Mouse (Mus musculus): ENCODE results near the gene C2cd5. TPM values are rescaled to one million over a fixed set of nuclear protein-coding genes. Genes with fewer than 3 reads are reported as not detected.
A peak's percentile ranks its signal among the peaks of the same experiment; 100 is the strongest.
"Not testable (repeated sequence)": the region's sequence is repeated elsewhere in the genome, so short reads cannot be mapped to it uniquely, and the experiment has no call there.

Gene C2cd5
- total and polyA plus RNA-seq, 3 experiments, result 19.1 to 22.3 (median 19.7) TPM

GRCm38 (mm10) chr6:142985561-142986238, 114.2 kb downstream of the C2cd5 start:
- in situ Hi-C loops (cut with MboI; ENCODE audit: low pct_ligation_motif_present, low pct_unique_long_range_greater_than_20kb, low sequenced_read_pairs); H3K36me3 ChIP-seq (replicated peaks in 1 of 2; ENCODE audit: control insufficient read depth in 1 of 2, insufficient read depth in 1 of 2, low read length in 1 of 2); H3K4me3 ChIP-seq (replicated peaks in 1 of 3; ENCODE audit: low read depth in 2 of 3, low read length in 2 of 3, poor library complexity in 1 of 3); H3K27me3 ChIP-seq (replicated peaks); DNase-seq (ENCODE audit: extremely low read depth); H3K4me2 ChIP-seq (ENCODE audit: insufficient read depth, low read depth, poor library complexity, severe bottlenecking); H3K27ac ChIP-seq (ENCODE audit: insufficient read depth, low read depth); H3K9ac ChIP-seq (ENCODE audit: insufficient read depth, low read depth); H3K9me3 ChIP-seq (replicated peaks; ENCODE audit: low read length); dilution Hi-C loops (cut with MboI; ENCODE audit: extremely low pct_ligation_motif_present, extremely low pct_unique_long_range_greater_than_20kb, low sequenced_read_pairs); H3K79me2 ChIP-seq (replicated peaks; ENCODE audit: control insufficient read depth, extremely low read depth, insufficient read depth, poor library complexity, severe bottlenecking): not testable (repeated sequence)
- peaks cover 18 to 33% of the 10 kb centered on the region in 2 experiments for H3K4me1 ChIP-seq (ENCODE audit: control insufficient read depth in 1 of 2, insufficient read depth in 2 of 2)

DNA sequence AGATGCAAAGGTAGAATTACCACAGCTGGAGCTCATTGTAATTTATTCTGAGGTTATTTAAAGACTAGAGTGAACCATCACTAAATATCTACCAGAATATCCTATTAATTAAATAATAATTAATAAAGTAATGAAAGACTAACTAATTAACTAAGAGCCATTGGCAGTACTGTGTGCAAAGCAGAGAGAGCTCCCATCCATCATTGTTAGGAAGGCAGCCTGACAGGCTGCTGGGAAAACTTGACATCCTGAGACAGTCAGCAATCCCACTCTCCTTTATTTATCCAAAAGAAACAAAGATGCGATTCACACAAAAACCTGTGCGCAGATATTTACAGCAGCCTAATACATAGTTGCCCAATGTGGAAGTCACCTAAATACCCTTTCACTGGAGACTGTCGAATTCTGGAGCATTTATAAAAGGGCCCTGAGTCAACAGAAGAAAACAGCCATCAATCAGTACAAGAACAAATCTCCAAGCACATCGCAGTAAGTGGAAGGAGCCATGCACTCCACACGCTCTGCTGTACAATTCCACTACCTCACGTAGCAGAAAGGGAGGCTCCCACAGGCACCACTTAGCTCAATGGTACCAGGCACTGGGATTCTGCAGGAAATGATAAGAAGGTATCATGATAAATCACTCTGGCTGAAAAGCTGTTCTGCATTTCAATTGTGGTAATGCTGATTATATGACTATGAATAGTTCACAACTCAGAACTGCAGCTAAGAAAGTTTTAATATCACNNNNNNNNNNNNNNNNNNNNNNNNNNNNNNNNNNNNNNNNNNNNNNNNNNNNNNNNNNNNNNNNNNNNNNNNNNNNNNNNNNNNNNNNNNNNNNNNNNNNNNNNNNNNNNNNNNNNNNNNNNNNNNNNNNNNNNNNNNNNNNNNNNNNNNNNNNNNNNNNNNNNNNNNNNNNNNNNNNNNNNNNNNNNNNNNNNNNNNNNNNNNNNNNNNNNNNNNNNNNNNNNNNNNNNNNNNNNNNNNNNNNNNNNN, 120.0 kb downstream of the C2cd5 start:
- no peak overlapping the region for H3K4me3 ChIP-seq (replicated peaks in 1 of 3; ENCODE audit: low read depth in 2 of 3, low read length in 2 of 3, poor library complexity in 1 of 3)
- H3K36me3 ChIP-seq (replicated peaks in 1 of 2; ENCODE audit: control insufficient read depth in 1 of 2, insufficient read depth in 1 of 2, low read length in 1 of 2), result no peaks in the 10 kb centered on the region
- dilution Hi-C loops (cut with MboI; ENCODE audit: extremely low pct_ligation_motif_present, extremely low pct_unique_long_range_greater_than_20kb, low sequenced_read_pairs) (no loop called here), in situ Hi-C loops (cut with MboI; ENCODE audit: low pct_ligation_motif_present, low pct_unique_long_range_greater_than_20kb, low sequenced_read_pairs) (no loop called here)
- H3K27me3 ChIP-seq (replicated peaks), result no peaks in the 10 kb centered on the region
- no peak for DNase-seq (ENCODE audit: extremely low read depth)
- H3K27ac ChIP-seq (ENCODE audit: insufficient read depth, low read depth), result no peak overlapping the region
- 0 out of 4 replicates have a peak, but pooled peaks cover 0 to 4% of the 10 kb centered on the region in 2 experiments for H3K4me1 ChIP-seq (ENCODE audit: control insufficient read depth in 1 of 2, insufficient read depth in 2 of 2)
- H3K9me3 ChIP-seq (replicated peaks; ENCODE audit: low read length), result no peaks in the 10 kb centered on the region
- H3K4me2 ChIP-seq (ENCODE audit: insufficient read depth, low read depth, poor library complexity, severe bottlenecking), result no peak overlapping the region
- H3K9ac ChIP-seq (ENCODE audit: insufficient read depth, low read depth), result no peak overlapping the region
- no peak for TF ChIP-seq ZNF384 (IDR thresholded peaks at IDR 0.05; ENCODE audit: low read depth, low read length)
- no peak for TF ChIP-seq USF2 (conservative IDR thresholded peaks at IDR 0.05; ENCODE audit: low read depth, low read length)
- TF ChIP-seq SMC3 (IDR thresholded peaks at IDR 0.05; ENCODE audit: low read depth, low read length), result no peak
- TF ChIP-seq CHD1 (IDR thresholded peaks at IDR 0.05; ENCODE audit: low read depth, low read length), result no peak
- no peak for TF ChIP-seq MXI1 (IDR thresholded peaks at IDR 0.05; ENCODE audit: low read depth, low read length)
- TF ChIP-seq NRF1 (IDR thresholded peaks at IDR 0.05; ENCODE audit: low read depth, low read length), result no peak
- no peak for TF ChIP-seq HCFC1 (IDR thresholded peaks at IDR 0.05; ENCODE audit: low read depth, low read length)
- H3K79me2 ChIP-seq (replicated peaks; ENCODE audit: control insufficient read depth, extremely low read depth, insufficient read depth, poor library complexity, severe bottlenecking), result no peaks in the 10 kb centered on the region

- Histone ChIP-seq H3K36me3 (replicated peaks in 1 of 2; ENCODE audit: control insufficient read depth in 1 of 2, insufficient read depth in 1 of 2, low read length in 1 of 2) (no peaks in the 10 kb centered on the region), H3K27me3 (replicated peaks) (no peaks in the 10 kb centered on the region), H3K4me2 (ENCODE audit: insufficient read depth, low read depth, poor library complexity, severe bottlenecking) (no peak overlapping the region), H3K9ac (ENCODE audit: insufficient read depth, low read depth) (no peak overlapping the region), H3K4me1 (ENCODE audit: control insufficient read depth in 1 of 2, insufficient read depth in 2 of 2) (peaks cover 0 to 4% of the 10 kb centered on the region in 2 experiments; a peak in 2 of 4 replicates), H3K4me3 (replicated peaks in 1 of 3; ENCODE audit: low read depth in 2 of 3, low read length in 2 of 3, poor library complexity in 1 of 3) (no peak overlapping the region), H3K9me3 (replicated peaks; ENCODE audit: low read length) (no peaks in the 10 kb centered on the region), H3K79me2 (replicated peaks; ENCODE audit: control insufficient read depth, extremely low read depth, insufficient read depth, poor library complexity, severe bottlenecking) (no peaks in the 10 kb centered on the region), H3K27ac (ENCODE audit: insufficient read depth, low read depth) (no peak overlapping the region)
- in situ Hi-C loops (cut with MboI; ENCODE audit: low pct_ligation_motif_present, low pct_unique_long_range_greater_than_20kb, low sequenced_read_pairs), result no loop called here
- dilution Hi-C loops (cut with MboI; ENCODE audit: extremely low pct_ligation_motif_present, extremely low pct_unique_long_range_greater_than_20kb, low sequenced_read_pairs), result no loop called here
- peak in 1 of 2 experiments; percentile 14; a peak in 1 of 4 replicates for TF ChIP-seq CTCF (conservative IDR thresholded peaks at IDR 0.05 in 1 of 2, IDR thresholded peaks at IDR 0.05 in 1 of 2; ENCODE audit: low read depth in 2 of 2, low read length in 2 of 2)
- TF ChIP-seq EP300 (IDR thresholded peaks at IDR 0.05; ENCODE audit: low read length), result no peak
- no peak for TF ChIP-seq GABPA (IDR thresholded peaks at IDR 0.05; ENCODE audit: insufficient replicate concordance, low read depth, low read length)
- no peak for TF ChIP-seq ETS1 (conservative IDR thresholded peaks at IDR 0.05; ENCODE audit: low read depth, low read length)
- TF ChIP-seq ZMIZ1 (IDR thresholded peaks at IDR 0.05; ENCODE audit: low read depth, low read length), result no peak
- TF ChIP-seq UBTF (IDR thresholded peaks at IDR 0.05; ENCODE audit: low read depth, low read length), result no peak
- TF ChIP-seq TBP (conservative IDR thresholded peaks at IDR 0.05; ENCODE audit: low read depth, low read length), result no peak
- no peak for TF ChIP-seq POLR2A (IDR thresholded peaks at IDR 0.05; ENCODE audit: low read depth, low read length)
- no peak for DNase-seq (ENCODE audit: extremely low read depth)
Observed at GRCm38 (mm10) chr6:142977221-142977620, 122.7 kb downstream of the C2cd5 start.

Data from CH12.LX (cell line).